Mouse (Mus musculus): ENCODE data around the gene Scrn1. TPM values are rescaled to one million over a fixed set of nuclear protein-coding genes. Genes with fewer than 3 reads are reported as not detected.

The Scrn1 gene
- polyA plus RNA-seq, 1 experiment from 2014 or later = 103 TPM

DNA sequence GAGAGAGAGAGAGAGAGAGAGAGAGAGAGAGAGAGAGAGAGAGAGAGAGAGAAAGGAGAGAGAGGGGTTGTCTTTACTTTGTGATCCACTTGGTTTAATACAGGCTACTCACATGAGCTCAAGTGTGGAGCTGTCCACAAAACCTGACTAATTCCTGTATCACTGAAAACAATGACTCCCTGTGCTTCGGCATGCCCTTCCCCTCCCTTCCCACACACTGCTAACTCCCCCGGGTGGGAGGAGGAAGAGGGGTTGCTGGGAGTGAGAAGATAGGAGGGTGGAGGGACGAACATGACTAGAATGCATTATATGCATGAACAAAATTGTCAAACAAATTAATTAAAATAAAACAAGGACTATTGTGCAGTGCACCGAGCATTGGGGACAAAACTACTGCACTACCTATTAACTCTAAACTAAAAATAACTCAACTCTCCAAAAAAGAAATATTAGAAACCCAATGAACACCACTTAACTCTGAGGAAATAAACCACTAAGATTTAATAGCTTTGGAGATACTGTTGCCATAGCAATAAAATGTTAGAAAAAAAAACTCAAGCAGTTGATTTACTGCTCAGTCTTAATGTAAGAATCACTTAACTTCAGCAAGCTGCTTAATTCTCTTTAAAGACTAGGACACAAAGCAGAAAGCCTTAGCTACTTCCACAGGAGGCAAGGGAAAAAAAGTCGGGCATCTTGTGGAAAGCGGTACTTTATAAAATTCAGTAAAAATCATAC is 7.1 kb upstream of the Scrn1 start:
- peaks cover 34% of the 10 kb centered on the region for H3K4me1 ChIP-seq (replicated peaks; ENCODE audit: control insufficient read depth, insufficient read depth, low read length)
- peak overlapping the region; percentile 26; the same call in 1 of the 2 replicates for H3K27ac ChIP-seq
- no peak for DNase-seq (ENCODE audit: low spot score)
- H3K9me3 ChIP-seq (ENCODE audit: control insufficient read depth, low read length) = no peaks in the 10 kb centered on the region
- no peaks in the 10 kb centered on the region for H3K27me3 ChIP-seq (ENCODE audit: control insufficient read depth, insufficient read depth, low read length)
- no peak overlapping the region for H3K9ac ChIP-seq
- H3K36me3 ChIP-seq (replicated peaks; ENCODE audit: control insufficient read depth, insufficient read depth) = no peaks in the 10 kb centered on the region
- WGBS = 22% methylated on average over 6 of the region's 6 CpGs
- peak; percentile 53; the same call in 1 of the 2 replicates for ATAC-seq (ENCODE audit: low FRiP score)
- no peak overlapping the region for H3K4me3 ChIP-seq (replicated peaks; ENCODE audit: low read length)
- H3K4me2 ChIP-seq (replicated peaks) = peak overlapping the region; percentile 4; the same call in 1 of the 2 replicates

DNA sequence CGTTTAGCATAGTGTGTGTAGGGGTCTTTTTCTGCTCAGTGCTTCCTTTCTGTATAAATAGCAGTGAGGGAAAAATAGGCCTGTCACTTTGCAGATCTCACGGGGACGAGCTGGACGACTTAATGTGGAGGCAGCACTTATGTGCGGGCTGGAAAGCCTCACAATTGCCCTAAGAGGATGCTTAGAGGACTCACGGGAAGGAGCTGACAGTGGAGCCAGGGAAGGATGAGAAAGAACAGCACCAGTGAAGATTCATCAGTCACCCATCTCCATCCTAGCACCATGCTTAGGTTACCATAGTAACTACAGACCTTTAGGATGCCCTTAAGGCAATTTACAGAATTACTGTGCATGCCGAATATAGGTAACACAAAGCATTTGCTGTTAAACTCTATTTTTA is 3.5 kb upstream of the Scrn1 start:
- WGBS = 15% methylated on average over 7 of the region's 7 CpGs

DNA sequence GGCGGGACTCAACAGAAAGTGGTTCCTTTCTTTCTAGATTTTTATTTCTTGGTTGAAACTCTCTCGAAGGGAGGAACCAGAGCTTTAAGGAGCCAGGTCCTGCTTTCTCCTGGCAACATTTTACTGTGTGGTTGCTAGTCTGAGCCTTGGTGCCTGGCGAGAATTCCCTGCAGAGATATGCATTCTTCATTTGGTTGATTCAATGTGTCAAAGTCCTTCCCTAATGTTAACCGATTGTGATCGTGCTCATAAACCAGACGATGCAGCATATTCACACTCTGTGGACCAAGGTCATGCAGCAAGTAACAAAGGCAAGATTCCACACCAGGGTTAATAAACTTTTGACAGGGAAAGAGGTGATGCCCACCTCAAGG is 244 bp upstream of the Scrn1 start:
- Histone ChIP-seq H3K27me3 (ENCODE audit: control insufficient read depth, insufficient read depth, low read length) (no peaks in the 10 kb centered on the region), H3K9me3 (ENCODE audit: control insufficient read depth, low read length) (no peaks in the 10 kb centered on the region), H3K27ac (peak overlapping the region; percentile 92), H3K9ac (peak overlapping the region; percentile 80), H3K36me3 (replicated peaks; ENCODE audit: control insufficient read depth, insufficient read depth) (no peaks in the 10 kb centered on the region), H3K4me3 (replicated peaks; ENCODE audit: low read length) (peak overlapping the region; percentile 62), H3K4me2 (replicated peaks) (peak overlapping the region; percentile 65), H3K4me1 (replicated peaks; ENCODE audit: control insufficient read depth, insufficient read depth, low read length) (peaks cover 51% of the 10 kb centered on the region)
- WGBS = 2% methylated on average over 6 of the region's 6 CpGs
- DNase-seq (ENCODE audit: low spot score) (peak; percentile 57), ATAC-seq (ENCODE audit: low FRiP score) (peak; percentile 3; the same call in 1 of the 2 replicates)

More for the DNA sequence above, 3.5 kb upstream of the Scrn1 start:
- no peak for ATAC-seq (ENCODE audit: low FRiP score)
- Histone ChIP-seq H3K9ac (peak overlapping the region; percentile 6; the same call in 1 of the 2 replicates), H3K4me2 (replicated peaks) (no peak overlapping the region; the same call in 1 of the 2 replicates), H3K27ac (peak overlapping the region; percentile 38), H3K9me3 (ENCODE audit: control insufficient read depth, low read length) (no peaks in the 10 kb centered on the region), H3K36me3 (replicated peaks; ENCODE audit: control insufficient read depth, insufficient read depth) (no peaks in the 10 kb centered on the region), H3K4me3 (replicated peaks; ENCODE audit: low read length) (no peak overlapping the region), H3K27me3 (ENCODE audit: control insufficient read depth, insufficient read depth, low read length) (no peaks in the 10 kb centered on the region), H3K4me1 (replicated peaks; ENCODE audit: control insufficient read depth, insufficient read depth, low read length) (peaks cover 43% of the 10 kb centered on the region)
- no peak for DNase-seq (ENCODE audit: low spot score)

DNA sequence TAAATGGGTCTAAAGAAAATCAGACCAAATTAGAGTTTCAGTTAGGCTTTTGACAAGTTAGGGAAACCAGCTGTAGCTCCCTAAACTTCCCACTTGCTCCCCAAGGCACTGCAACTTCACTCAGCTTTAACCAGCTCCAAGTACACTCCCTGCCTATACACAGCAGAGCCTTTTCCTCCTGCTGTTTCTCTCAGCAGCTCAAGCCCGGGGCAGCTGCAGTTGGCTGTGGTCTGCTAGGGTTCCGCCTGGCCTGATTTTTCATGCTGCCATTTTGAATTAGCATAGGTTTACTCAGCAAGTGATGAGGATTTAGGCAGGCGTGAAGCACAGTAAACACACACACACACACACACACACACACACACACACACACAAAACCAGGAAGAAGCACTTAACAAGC is 1.3 kb downstream of the Scrn1 start:
- H3K4me3 ChIP-seq (replicated peaks; ENCODE audit: low read length) = peak overlapping the region; percentile 62
- H3K4me2 ChIP-seq (replicated peaks) = peak overlapping the region; percentile 65
- peak; percentile 52 for DNase-seq (ENCODE audit: low spot score)
- WGBS = 9% methylated on average over 3 of the region's 3 CpGs
- H3K27me3 ChIP-seq (ENCODE audit: control insufficient read depth, insufficient read depth, low read length) = no peaks in the 10 kb centered on the region
- no peaks in the 10 kb centered on the region for H3K36me3 ChIP-seq (replicated peaks; ENCODE audit: control insufficient read depth, insufficient read depth)
- H3K27ac ChIP-seq = peak overlapping the region; percentile 92
- H3K4me1 ChIP-seq (replicated peaks; ENCODE audit: control insufficient read depth, insufficient read depth, low read length) = peaks cover 51% of the 10 kb centered on the region
- H3K9me3 ChIP-seq (ENCODE audit: control insufficient read depth, low read length) = no peaks in the 10 kb centered on the region
- peak; percentile 49; the same call in 1 of the 2 replicates for ATAC-seq (ENCODE audit: low FRiP score)
- peak overlapping the region; percentile 80 for H3K9ac ChIP-seq

DNA sequence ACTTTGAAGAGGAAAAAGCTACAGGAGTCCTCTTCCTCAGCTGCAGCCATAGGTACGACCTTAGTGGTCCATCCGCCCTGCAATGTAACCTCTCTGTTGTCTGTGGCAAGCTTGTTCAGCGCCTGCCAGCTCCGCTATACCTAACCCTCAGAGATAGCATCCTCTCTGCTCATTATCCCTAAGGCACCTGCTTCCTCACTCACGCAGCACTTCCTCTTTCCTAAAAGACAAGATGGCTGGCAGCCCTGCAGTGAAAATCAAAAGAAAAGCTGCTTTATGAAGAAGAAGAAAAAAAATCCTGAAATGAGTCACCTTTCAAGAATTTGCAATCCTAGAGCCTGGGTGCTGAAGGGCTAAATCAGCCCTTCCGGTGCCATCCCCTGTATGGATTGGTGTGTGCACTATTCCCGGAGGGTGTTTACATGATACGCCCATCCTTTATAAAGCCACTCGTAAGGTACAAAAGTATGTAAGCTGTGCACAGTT is 1.7 kb downstream of the Scrn1 start:
- H3K9me3 ChIP-seq (ENCODE audit: control insufficient read depth, low read length) = no peaks in the 10 kb centered on the region
- WGBS = 35% methylated on average over 9 of the region's 9 CpGs
- H3K4me3 ChIP-seq (replicated peaks; ENCODE audit: low read length) = peak overlapping the region; percentile 62
- no peaks in the 10 kb centered on the region for H3K27me3 ChIP-seq (ENCODE audit: control insufficient read depth, insufficient read depth, low read length)
- no peak for DNase-seq (ENCODE audit: low spot score)
- peak overlapping the region; percentile 65 for H3K4me2 ChIP-seq (replicated peaks)
- peak overlapping the region; percentile 80 for H3K9ac ChIP-seq
- peaks cover 46% of the 10 kb centered on the region for H3K4me1 ChIP-seq (replicated peaks; ENCODE audit: control insufficient read depth, insufficient read depth, low read length)
- H3K27ac ChIP-seq = peak overlapping the region; percentile 92
- H3K36me3 ChIP-seq (replicated peaks; ENCODE audit: control insufficient read depth, insufficient read depth) = no peaks in the 10 kb centered on the region
- no peak for ATAC-seq (ENCODE audit: low FRiP score)

DNA sequence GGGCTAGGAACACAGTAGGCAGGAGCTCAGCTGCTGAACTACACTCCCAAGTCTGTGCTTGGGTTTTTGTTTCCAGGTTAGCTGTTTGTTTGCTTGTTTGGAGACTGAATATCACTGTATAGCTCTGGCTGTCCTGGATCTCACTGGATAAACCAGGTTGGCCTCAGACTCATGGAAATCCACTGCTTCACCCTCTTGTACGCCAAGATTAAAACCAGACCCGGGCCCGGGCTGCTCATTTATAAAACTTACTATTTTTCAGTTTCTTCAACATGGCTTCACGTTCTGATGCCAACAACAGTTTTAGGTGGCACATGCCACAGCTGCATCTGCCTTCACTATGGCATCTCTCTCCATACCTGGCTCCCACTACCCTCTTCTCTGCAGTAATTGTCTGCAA is 2.7 kb downstream of the Scrn1 start:
- H3K27me3 ChIP-seq (ENCODE audit: control insufficient read depth, insufficient read depth, low read length) = no peaks in the 10 kb centered on the region
- H3K9me3 ChIP-seq (ENCODE audit: control insufficient read depth, low read length) = no peaks in the 10 kb centered on the region
- 91% methylated on average over 4 of the region's 4 CpGs for WGBS
- no peak for ATAC-seq (ENCODE audit: low FRiP score)
- H3K36me3 ChIP-seq (replicated peaks; ENCODE audit: control insufficient read depth, insufficient read depth) = no peaks in the 10 kb centered on the region
- peak overlapping the region; percentile 29 for H3K9ac ChIP-seq
- no peak overlapping the region for H3K4me3 ChIP-seq (replicated peaks; ENCODE audit: low read length)
- no peak overlapping the region for H3K27ac ChIP-seq
- DNase-seq (ENCODE audit: low spot score) = no peak
- peak overlapping the region; percentile 65 for H3K4me2 ChIP-seq (replicated peaks)
- peaks cover 39% of the 10 kb centered on the region for H3K4me1 ChIP-seq (replicated peaks; ENCODE audit: control insufficient read depth, insufficient read depth, low read length)

DNA sequence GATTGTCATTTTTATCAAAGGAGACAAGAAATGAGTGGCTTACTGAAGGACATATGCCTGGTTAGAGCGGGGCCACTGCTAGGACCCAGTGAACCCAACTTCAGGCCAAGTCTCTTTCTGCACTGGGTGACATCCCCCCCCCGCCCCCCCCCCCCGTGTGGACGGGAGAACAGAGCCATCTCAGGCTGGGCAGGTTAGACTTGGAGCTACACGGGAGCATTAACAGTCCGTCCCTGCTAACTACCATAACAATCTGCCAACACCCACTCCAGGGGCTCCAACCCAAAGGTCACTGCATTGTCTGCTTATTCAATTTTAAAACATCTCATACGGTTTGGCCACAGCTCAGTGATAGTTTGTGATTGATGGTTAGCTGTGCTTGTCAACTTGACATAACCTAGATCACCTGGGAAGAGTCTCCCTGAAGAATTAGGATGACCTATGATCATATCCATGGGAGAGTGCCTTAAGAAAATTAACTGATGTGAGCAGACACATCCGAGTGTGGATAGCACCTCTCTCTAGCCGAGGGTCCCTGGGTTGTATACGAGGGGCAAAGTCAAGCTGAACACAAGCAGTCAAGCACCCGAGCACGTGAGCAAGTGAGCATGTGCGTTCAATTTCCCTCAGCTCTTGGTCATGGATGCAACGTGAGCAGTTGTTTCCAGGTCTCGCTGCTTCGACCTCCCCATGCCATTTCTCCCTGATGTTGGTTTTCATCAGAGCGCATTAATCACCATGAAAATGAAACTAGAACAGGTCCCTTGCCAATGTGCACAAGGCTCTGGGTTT is 4.1 kb downstream of the Scrn1 start:
- H3K4me3 ChIP-seq (replicated peaks; ENCODE audit: low read length) = no peak overlapping the region
- peaks cover 36% of the 10 kb centered on the region for H3K4me1 ChIP-seq (replicated peaks; ENCODE audit: control insufficient read depth, insufficient read depth, low read length)
- H3K9ac ChIP-seq = no peak overlapping the region
- no peak for DNase-seq (ENCODE audit: low spot score)
- no peaks in the 10 kb centered on the region for H3K36me3 ChIP-seq (replicated peaks; ENCODE audit: control insufficient read depth, insufficient read depth)
- H3K27ac ChIP-seq = no peak overlapping the region
- ATAC-seq (ENCODE audit: low FRiP score) = no peak
- 53% methylated on average over 17 of the region's 17 CpGs for WGBS
- H3K9me3 ChIP-seq (ENCODE audit: control insufficient read depth, low read length) = no peaks in the 10 kb centered on the region
- H3K4me2 ChIP-seq (replicated peaks) = peak overlapping the region; percentile 19; the same call in 1 of the 2 replicates
- no peaks in the 10 kb centered on the region for H3K27me3 ChIP-seq (ENCODE audit: control insufficient read depth, insufficient read depth, low read length)

DNA sequence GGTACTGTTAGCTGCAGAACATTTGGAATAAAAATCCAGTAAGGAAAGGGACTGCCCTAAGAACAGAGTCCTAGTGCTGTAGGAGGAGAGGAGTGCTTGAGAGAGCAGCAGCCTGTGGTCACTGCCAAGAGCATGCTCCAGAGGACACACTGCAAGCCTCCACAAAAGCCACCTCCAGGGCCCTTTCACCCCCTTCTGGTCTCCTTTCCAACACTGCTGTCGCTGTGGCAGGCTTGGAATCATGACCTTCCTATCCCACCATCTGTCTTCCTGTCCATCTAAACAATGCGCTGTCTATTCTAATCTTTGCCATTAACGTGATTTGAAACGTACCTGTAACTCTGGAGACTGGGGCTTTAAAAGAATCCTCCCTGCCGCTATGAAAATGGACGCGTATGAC is 7.8 kb downstream of the Scrn1 start:
- H3K4me3 ChIP-seq (replicated peaks; ENCODE audit: low read length) = no peak overlapping the region
- no peaks in the 10 kb centered on the region for H3K36me3 ChIP-seq (replicated peaks; ENCODE audit: control insufficient read depth, insufficient read depth)
- H3K9me3 ChIP-seq (ENCODE audit: control insufficient read depth, low read length) = no peaks in the 10 kb centered on the region
- no peak overlapping the region for H3K9ac ChIP-seq
- H3K27ac ChIP-seq = no peak overlapping the region
- no peaks in the 10 kb centered on the region for H3K27me3 ChIP-seq (ENCODE audit: control insufficient read depth, insufficient read depth, low read length)
- 44% methylated on average over 7 of the region's 7 CpGs for WGBS
- H3K4me1 ChIP-seq (replicated peaks; ENCODE audit: control insufficient read depth, insufficient read depth, low read length) = peaks cover 45% of the 10 kb centered on the region
- H3K4me2 ChIP-seq (replicated peaks) = no peak overlapping the region
- no peak for DNase-seq (ENCODE audit: low spot score)
- ATAC-seq (ENCODE audit: low FRiP score) = no peak

DNA sequence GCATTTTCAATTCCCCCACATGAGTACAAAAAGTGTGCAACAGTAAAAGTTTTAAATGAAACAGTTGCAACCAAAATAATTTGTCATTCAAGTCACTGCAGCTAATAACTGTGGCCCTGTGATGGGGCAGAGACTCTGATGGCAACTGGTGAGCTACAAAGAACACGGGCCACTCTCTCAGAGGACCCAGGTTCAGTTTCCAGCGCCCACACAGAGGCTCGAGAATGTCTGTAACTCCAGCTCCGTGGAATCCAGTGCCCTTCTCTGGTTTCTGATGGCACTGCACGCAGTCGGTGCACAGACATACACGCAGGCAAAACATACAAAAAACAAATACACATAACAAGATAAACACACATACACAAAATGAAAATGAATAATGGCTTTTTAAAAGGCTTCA is 8.6 kb downstream of the Scrn1 start:
- WGBS = 92% methylated on average over 7 of the region's 7 CpGs
- Histone ChIP-seq H3K27ac (no peak overlapping the region), H3K4me2 (replicated peaks) (no peak overlapping the region), H3K27me3 (ENCODE audit: control insufficient read depth, insufficient read depth, low read length) (no peaks in the 10 kb centered on the region), H3K36me3 (replicated peaks; ENCODE audit: control insufficient read depth, insufficient read depth) (no peaks in the 10 kb centered on the region), H3K9me3 (ENCODE audit: control insufficient read depth, low read length) (no peaks in the 10 kb centered on the region), H3K9ac (no peak overlapping the region), H3K4me1 (replicated peaks; ENCODE audit: control insufficient read depth, insufficient read depth, low read length) (peaks cover 47% of the 10 kb centered on the region), H3K4me3 (replicated peaks; ENCODE audit: low read length) (no peak overlapping the region)
- no peak for ATAC-seq (ENCODE audit: low FRiP score)
- no peak for DNase-seq (ENCODE audit: low spot score)
